Mouse (Mus musculus): Measurements from ENCODE around the gene Kansl3. TPM values are rescaled to one million over a fixed set of nuclear protein-coding genes. Genes with fewer than 3 reads are reported as not detected.

Kansl3 gene
- total RNA-seq, 2 experiments from 2014 or later, result 1.9 to 10.1 TPM

- no peak for ATAC-seq (replicated peaks; ENCODE audit: low FRiP score, poor library complexity, severe bottlenecking)
These were observed 45.9 kb downstream of the Kansl3 start for GRCm38 (mm10) chr1:36323076-36323475.

- no peak for ATAC-seq (replicated peaks; ENCODE audit: low FRiP score, poor library complexity, severe bottlenecking)
These were observed 47.0 kb downstream of the Kansl3 start for GRCm38 (mm10) chr1:36321829-36322573.

GRCm38 (mm10) chr1:36321164-36321563, 47.8 kb downstream of the Kansl3 start:
- ATAC-seq (replicated peaks; ENCODE audit: low FRiP score, poor library complexity, severe bottlenecking), result no peak

- no peak for ATAC-seq (replicated peaks; ENCODE audit: low FRiP score, poor library complexity, severe bottlenecking)
These were observed 53.2 kb downstream of the Kansl3 start for GRCm38 (mm10) chr1:36315776-36316100.

- ATAC-seq (replicated peaks; ENCODE audit: low FRiP score, poor library complexity, severe bottlenecking), result no peak
These were observed 53.8 kb downstream of the Kansl3 start for GRCm38 (mm10) chr1:36314959-36315775.

- no peak for ATAC-seq (replicated peaks; ENCODE audit: low FRiP score, poor library complexity, severe bottlenecking)
These were observed 59.5 kb downstream of the Kansl3 start for GRCm38 (mm10) chr1:36309498-36309901.

GRCm38 (mm10) chr1:36308966-36309475, 60.0 kb downstream of the Kansl3 start:
- no peak for ATAC-seq (replicated peaks; ENCODE audit: low FRiP score, poor library complexity, severe bottlenecking)

GRCm38 (mm10) chr1:36308451-36308901, 60.5 kb downstream of the Kansl3 start:
- ATAC-seq (replicated peaks; ENCODE audit: low FRiP score, poor library complexity, severe bottlenecking), result 0 out of 2 replicates have a peak, but pooled peaks have one; percentile 14

GRCm38 (mm10) chr1:36307495-36308280, 61.3 kb downstream of the Kansl3 start, which contains the start of gene Arid5a:
TSS of gene Arid5a (plus strand) at chr1:36307733.
- peak; percentile 91 for ATAC-seq (replicated peaks; ENCODE audit: low FRiP score, poor library complexity, severe bottlenecking)

- ATAC-seq (replicated peaks; ENCODE audit: low FRiP score, poor library complexity, severe bottlenecking), result no peak
These were observed 61.9 kb downstream of the Kansl3 start for GRCm38 (mm10) chr1:36307121-36307494.

GRCm38 (mm10) chr1:36306120-36306519, 62.9 kb downstream of the Kansl3 start:
- ATAC-seq (replicated peaks; ENCODE audit: low FRiP score, poor library complexity, severe bottlenecking), result no peak

- no peak for ATAC-seq (replicated peaks; ENCODE audit: low FRiP score, poor library complexity, severe bottlenecking)
These were observed 64.2 kb downstream of the Kansl3 start for GRCm38 (mm10) chr1:36304764-36305163.

- ATAC-seq (replicated peaks; ENCODE audit: low FRiP score, poor library complexity, severe bottlenecking), result no peak
These were observed 65.3 kb downstream of the Kansl3 start for GRCm38 (mm10) chr1:36303381-36304320.

GRCm38 (mm10) chr1:36302957-36303356, 66.0 kb downstream of the Kansl3 start:
- no peak for ATAC-seq (replicated peaks; ENCODE audit: low FRiP score, poor library complexity, severe bottlenecking)

GRCm38 (mm10) chr1:36302273-36302672, 66.7 kb downstream of the Kansl3 start:
- ATAC-seq (replicated peaks; ENCODE audit: low FRiP score, poor library complexity, severe bottlenecking), result no peak

- ATAC-seq (replicated peaks; ENCODE audit: low FRiP score, poor library complexity, severe bottlenecking), result no peak
These were observed 68.5 kb downstream of the Kansl3 start for GRCm38 (mm10) chr1:36300486-36300885.

- ATAC-seq (replicated peaks; ENCODE audit: low FRiP score, poor library complexity, severe bottlenecking), result no peak
These were observed 69.3 kb downstream of the Kansl3 start for GRCm38 (mm10) chr1:36299676-36300075.

GRCm38 (mm10) chr1:36299126-36299525, 69.9 kb downstream of the Kansl3 start:
- no peak for ATAC-seq (replicated peaks; ENCODE audit: low FRiP score, poor library complexity, severe bottlenecking)

- no peak for ATAC-seq (replicated peaks; ENCODE audit: low FRiP score, poor library complexity, severe bottlenecking)
These were observed 70.9 kb downstream of the Kansl3 start for GRCm38 (mm10) chr1:36298107-36298506.

All from erythroblast, adult 5-6 weeks (primary cell).